Mouse (Mus musculus): ENCODE measurements around the gene Slc39a11. TPM values are rescaled to one million over a fixed set of nuclear protein-coding genes. Genes with fewer than 3 reads are reported as not detected.

The Slc39a11 gene
- polyA plus RNA-seq, 1 experiment from 2014 or later, result 15.1 TPM

DNA sequence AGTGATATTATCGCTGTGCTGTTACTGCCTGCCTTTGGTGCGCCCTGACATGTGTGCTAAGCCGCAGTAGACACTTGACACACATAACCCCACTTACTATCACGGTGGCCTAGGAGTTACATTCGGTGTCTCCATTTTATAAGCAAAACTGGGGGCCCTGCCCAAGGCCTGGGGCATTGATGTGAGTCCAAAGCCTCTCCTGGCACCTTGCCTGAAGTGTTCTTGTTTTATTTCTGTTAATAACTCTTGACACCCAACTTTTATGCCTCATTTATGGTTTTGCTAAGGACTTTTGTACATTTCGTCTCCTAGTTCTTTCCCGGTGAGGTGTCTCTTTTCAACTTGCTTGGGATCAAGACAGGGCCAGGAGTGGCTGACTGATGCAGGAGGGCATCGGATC lies 373.4 kb downstream of the Slc39a11 start:
- Histone ChIP-seq H3K4me1 (ENCODE audit: insufficient read depth, low read depth, low read length) (no peaks in the 10 kb centered on the region), H3K4me3 (ENCODE audit: low read depth, low read length) (no peak overlapping the region), H3K27ac (ENCODE audit: low read length) (no peak overlapping the region), H3K9ac (replicated peaks; ENCODE audit: low read depth) (no peak overlapping the region), H3K9me3 (ENCODE audit: low read length) (no peaks in the 10 kb centered on the region), H3K36me3 (ENCODE audit: insufficient read depth, low read length) (no peaks in the 10 kb centered on the region), H3K4me2 (replicated peaks; ENCODE audit: low read depth, low read length) (no peak overlapping the region), H3K27me3 (replicated peaks; ENCODE audit: insufficient read depth, low read length) (no peaks in the 10 kb centered on the region)
- no peak for DNase-seq (ENCODE audit: low spot score)
- ATAC-seq, result no peak
- WGBS, result 72% methylated on average over 8 of the region's 8 CpGs
- TF ChIP-seq EP300 (IDR thresholded peaks at IDR 0.05), result no peak
- no peak for TF ChIP-seq CTCF (IDR thresholded peaks at IDR 0.05)

- Histone ChIP-seq H3K4me2 (replicated peaks; ENCODE audit: low read depth, low read length) (no peak overlapping the region), H3K27me3 (replicated peaks; ENCODE audit: insufficient read depth, low read length) (no peaks in the 10 kb centered on the region), H3K36me3 (ENCODE audit: insufficient read depth, low read length) (no peaks in the 10 kb centered on the region), H3K4me3 (ENCODE audit: low read depth, low read length) (no peak overlapping the region), H3K9me3 (ENCODE audit: low read length) (no peaks in the 10 kb centered on the region), H3K9ac (replicated peaks; ENCODE audit: low read depth) (no peak overlapping the region), H3K27ac (ENCODE audit: low read length) (no peak overlapping the region), H3K4me1 (ENCODE audit: insufficient read depth, low read depth, low read length) (no peaks in the 10 kb centered on the region)
- ATAC-seq, result no peak
- 90% methylated on average over 8 of the region's 8 CpGs for WGBS
- no peak for TF ChIP-seq CTCF (IDR thresholded peaks at IDR 0.05)
- no peak for TF ChIP-seq EP300 (IDR thresholded peaks at IDR 0.05)
- no peak for DNase-seq (ENCODE audit: low spot score)
Observed at GRCm38 (mm10) chr11:113274037-113274436, 375.8 kb downstream of the Slc39a11 start.

DNA sequence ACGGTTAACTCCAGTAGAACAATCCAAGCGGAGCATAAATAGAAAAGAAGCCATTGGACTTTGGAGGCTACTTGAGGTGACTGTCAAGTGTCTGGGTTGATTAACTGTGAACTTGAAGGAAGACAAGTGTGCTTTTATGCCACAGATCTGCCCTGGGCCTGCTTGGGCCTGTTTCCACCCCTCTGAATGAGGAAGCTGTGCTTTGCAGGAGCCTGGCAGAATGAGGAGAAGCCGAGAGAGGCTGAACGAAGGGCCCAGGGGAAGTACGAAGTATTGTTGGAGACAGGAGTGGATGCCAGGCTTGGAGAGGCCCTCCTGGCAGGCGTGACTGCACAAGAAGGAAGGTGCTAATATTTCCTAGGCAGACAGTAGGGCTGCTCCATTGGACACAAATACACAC lies 378.0 kb downstream of the Slc39a11 start:
- H3K4me2 ChIP-seq (replicated peaks; ENCODE audit: low read depth, low read length), result no peak overlapping the region
- H3K9ac ChIP-seq (replicated peaks; ENCODE audit: low read depth), result no peak overlapping the region
- no peaks in the 10 kb centered on the region for H3K4me1 ChIP-seq (ENCODE audit: insufficient read depth, low read depth, low read length)
- TF ChIP-seq CTCF (IDR thresholded peaks at IDR 0.05), result no peak
- TF ChIP-seq EP300 (IDR thresholded peaks at IDR 0.05), result no peak
- WGBS, result 56% methylated on average over 6 of the region's 6 CpGs
- peak; percentile 67 for ATAC-seq
- peak; percentile 73 for DNase-seq (ENCODE audit: low spot score)
- H3K27ac ChIP-seq (ENCODE audit: low read length), result no peak overlapping the region
- H3K4me3 ChIP-seq (ENCODE audit: low read depth, low read length), result no peak overlapping the region
- H3K36me3 ChIP-seq (ENCODE audit: insufficient read depth, low read length), result no peaks in the 10 kb centered on the region
- no peaks in the 10 kb centered on the region for H3K27me3 ChIP-seq (replicated peaks; ENCODE audit: insufficient read depth, low read length)
- no peaks in the 10 kb centered on the region for H3K9me3 ChIP-seq (ENCODE audit: low read length)

GRCm38 (mm10) chr11:113268831-113269319 lies 381.0 kb downstream of the Slc39a11 start:
- Histone ChIP-seq H3K4me1 (ENCODE audit: insufficient read depth, low read depth, low read length) (no peaks in the 10 kb centered on the region), H3K4me3 (ENCODE audit: low read depth, low read length) (no peak overlapping the region), H3K9me3 (ENCODE audit: low read length) (no peaks in the 10 kb centered on the region), H3K27ac (ENCODE audit: low read length) (no peak overlapping the region), H3K9ac (replicated peaks; ENCODE audit: low read depth) (no peak overlapping the region), H3K36me3 (ENCODE audit: insufficient read depth, low read length) (no peaks in the 10 kb centered on the region), H3K4me2 (replicated peaks; ENCODE audit: low read depth, low read length) (no peak overlapping the region), H3K27me3 (replicated peaks; ENCODE audit: insufficient read depth, low read length) (no peaks in the 10 kb centered on the region)
- TF ChIP-seq CTCF (IDR thresholded peaks at IDR 0.05) (no peak), EP300 (IDR thresholded peaks at IDR 0.05) (no peak)
- no peak for ATAC-seq
- WGBS, result 93% methylated on average over 8 of the region's 8 CpGs
- DNase-seq (ENCODE audit: low spot score), result no peak

DNA sequence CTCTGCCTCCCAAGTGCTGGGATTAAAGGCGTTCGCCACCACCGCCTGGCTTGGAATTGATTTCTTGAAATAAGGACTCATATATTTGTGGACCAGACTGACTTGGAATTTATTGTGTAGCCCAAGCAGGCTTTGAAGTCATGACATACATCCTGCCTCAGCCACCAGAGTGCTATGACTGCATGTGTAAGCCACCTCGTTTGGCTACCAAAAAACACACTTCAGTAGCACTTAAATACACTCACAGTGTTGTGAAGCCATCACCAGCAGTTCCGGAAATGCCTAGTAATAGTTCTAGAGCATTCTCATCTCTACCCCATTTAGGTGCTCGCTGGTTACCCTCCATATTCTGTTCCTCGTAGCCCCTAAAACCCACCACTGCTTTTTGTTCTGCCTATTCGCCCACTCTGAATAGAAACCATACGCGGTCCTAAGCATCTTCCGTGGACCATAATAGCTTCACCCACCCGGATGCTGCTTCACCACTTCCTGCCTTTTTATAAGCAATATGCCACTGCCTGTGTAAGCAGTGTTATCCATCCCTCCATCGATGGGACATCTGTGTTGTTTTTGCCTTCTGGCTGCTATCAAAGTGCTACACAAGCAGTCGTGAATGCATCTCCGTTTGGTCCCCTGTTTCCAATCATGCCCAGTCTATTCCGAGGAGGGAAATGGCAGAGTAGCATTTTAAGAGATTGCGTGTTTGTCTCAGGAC lies 382.2 kb downstream of the Slc39a11 start:
- WGBS, result 75% methylated on average over 17 of the region's 17 CpGs
- Histone ChIP-seq H3K9me3 (ENCODE audit: low read length) (no peaks in the 10 kb centered on the region), H3K4me1 (ENCODE audit: insufficient read depth, low read depth, low read length) (no peaks in the 10 kb centered on the region), H3K9ac (replicated peaks; ENCODE audit: low read depth) (no peak overlapping the region), H3K4me2 (replicated peaks; ENCODE audit: low read depth, low read length) (no peak overlapping the region), H3K4me3 (ENCODE audit: low read depth, low read length) (no peak overlapping the region), H3K27ac (ENCODE audit: low read length) (no peak overlapping the region), H3K36me3 (ENCODE audit: insufficient read depth, low read length) (no peaks in the 10 kb centered on the region), H3K27me3 (replicated peaks; ENCODE audit: insufficient read depth, low read length) (no peaks in the 10 kb centered on the region)
- DNase-seq (ENCODE audit: low spot score) (no peak), ATAC-seq (no peak)
- TF ChIP-seq CTCF (IDR thresholded peaks at IDR 0.05) (no peak), EP300 (IDR thresholded peaks at IDR 0.05) (no peak)

DNA sequence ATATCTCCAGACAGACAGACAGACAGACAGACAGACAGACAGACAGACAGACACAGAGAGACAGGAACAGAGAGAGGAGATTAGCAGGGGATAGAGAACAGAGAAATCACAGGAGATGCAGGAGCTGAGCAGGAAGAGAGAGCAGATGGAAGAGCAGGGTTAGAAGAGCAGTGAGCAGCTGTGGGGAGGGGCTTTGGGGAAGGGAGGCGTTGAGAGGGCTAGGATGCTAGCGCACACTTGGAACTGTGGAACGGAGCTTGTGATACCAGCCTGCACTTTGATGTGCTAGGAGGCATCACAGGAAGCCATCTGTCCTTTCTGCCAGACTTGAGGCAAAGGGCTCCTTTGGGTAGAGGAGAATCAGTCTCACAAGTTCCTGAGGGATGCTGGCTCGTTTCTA lies 383.2 kb downstream of the Slc39a11 start:
- Histone ChIP-seq H3K4me2 (replicated peaks; ENCODE audit: low read depth, low read length) (no peak overlapping the region), H3K4me3 (ENCODE audit: low read depth, low read length) (no peak overlapping the region), H3K27ac (ENCODE audit: low read length) (no peak overlapping the region), H3K36me3 (ENCODE audit: insufficient read depth, low read length) (no peaks in the 10 kb centered on the region), H3K9ac (replicated peaks; ENCODE audit: low read depth) (no peak overlapping the region), H3K27me3 (replicated peaks; ENCODE audit: insufficient read depth, low read length) (no peaks in the 10 kb centered on the region), H3K9me3 (ENCODE audit: low read length) (no peaks in the 10 kb centered on the region), H3K4me1 (ENCODE audit: insufficient read depth, low read depth, low read length) (no peaks in the 10 kb centered on the region)
- DNase-seq (ENCODE audit: low spot score) (no peak), ATAC-seq (no peak)
- WGBS, result 40% methylated on average over 4 of the region's 4 CpGs
- TF ChIP-seq EP300 (IDR thresholded peaks at IDR 0.05), result no peak

Measured in lung, postnatal 0 days (tissue).